Mouse (Mus musculus): ENCODE results near the gene Map3k1.

GRCm38 (mm10) chr13:111812647-111813046 lies 3.9 kb upstream of the Map3k1 start:
- TF ChIP-seq GATA1 (IDR thresholded peaks at IDR 0.05; ENCODE audit: borderline replicate concordance, low read length) (no peak), FLI1 (IDR thresholded peaks at IDR 0.05; ENCODE audit: low read length) (no peak)
